Mouse (Mus musculus): ENCODE measurements at regions not wholly inside any gene's neighbourhood (a gene's known extent, or its start where the extent isn't known, plus 50 kb on each side); places are given as distances from the start of the nearest gene placed in this dataset.

DNA sequence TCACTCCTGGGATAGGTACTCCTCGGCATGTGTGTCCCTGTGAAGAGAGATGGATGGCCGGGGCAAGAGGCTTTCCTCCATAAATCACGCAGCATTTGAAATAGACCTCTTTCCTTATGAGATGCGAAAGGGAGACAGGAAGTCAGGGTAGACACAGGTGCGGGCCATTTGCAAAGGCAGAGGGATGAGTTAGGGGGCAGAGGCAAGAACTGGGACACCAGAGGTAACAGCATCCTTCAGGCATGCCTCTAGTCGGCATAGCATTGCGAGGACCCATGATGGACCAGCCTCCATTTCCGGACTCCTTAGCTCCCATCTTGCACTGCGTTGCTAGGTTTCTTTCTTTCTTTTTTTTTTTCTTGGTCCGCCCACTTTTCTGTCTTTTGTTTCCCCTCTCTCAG is 532.6 kb upstream of the Tbx3 start:
- TF ChIP-seq E2F4 (IDR thresholded peaks at IDR 0.05; ENCODE audit: insufficient read depth) (no peak), POLR2A (IDR thresholded peaks at IDR 0.05; ENCODE audit: insufficient read length, low read depth) (no peak), SRF (IDR thresholded peaks at IDR 0.05; ENCODE audit: control insufficient read depth, insufficient read length, low read depth) (no peak), MAX (IDR thresholded peaks at IDR 0.05; ENCODE audit: low read depth) (no peak), USF1 (IDR thresholded peaks at IDR 0.05; ENCODE audit: low read depth) (no peak), MYOD1 (IDR thresholded peaks at IDR 0.05; ENCODE audit: control insufficient read depth in 1 of 3, insufficient read length in 2 of 3, low read depth in 2 of 3) (no peak), POLR2AphosphoS2 (IDR thresholded peaks at IDR 0.05; ENCODE audit: insufficient read length, low read depth) (no peak)
